Mouse (Mus musculus): Measurements from ENCODE around the gene Slc30a10.

DNA sequence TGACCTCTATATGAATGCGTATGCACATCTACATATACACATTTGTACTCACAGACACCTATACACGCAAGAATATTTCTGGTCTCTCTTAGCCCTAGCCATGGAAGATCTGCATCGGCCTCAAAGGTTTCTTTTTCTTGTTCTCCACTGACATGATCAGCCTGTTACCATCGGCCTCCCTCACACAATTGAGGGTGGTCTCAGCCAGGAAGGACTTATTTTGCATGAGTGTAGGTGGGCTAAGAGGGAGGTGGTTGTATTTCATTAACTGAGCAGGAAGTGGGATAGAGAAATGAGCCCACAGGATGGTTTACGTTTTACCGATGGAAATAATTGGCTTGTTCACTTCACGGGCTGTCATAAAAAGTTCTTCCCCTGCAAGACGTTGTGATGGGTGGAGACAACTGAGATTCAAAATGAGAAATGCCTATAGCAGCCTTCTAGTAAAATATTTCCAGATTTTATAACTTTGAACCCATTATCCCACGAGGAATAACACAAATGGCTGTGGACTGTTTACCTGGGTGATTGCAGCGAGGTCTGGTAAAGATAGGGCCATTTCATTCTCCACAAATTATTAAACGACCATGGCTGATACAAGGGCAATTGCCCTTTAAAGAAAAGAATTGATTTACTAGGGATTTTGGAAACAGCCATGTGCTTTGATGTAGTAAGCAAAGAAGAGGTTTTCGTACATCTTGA is 28.9 kb downstream of the Slc30a10 start:
- no peak for TF ChIP-seq CTCF (IDR thresholded peaks at IDR 0.05; ENCODE audit: control insufficient read depth, insufficient read depth, insufficient read length)
- no peak for TF ChIP-seq USF1 (IDR thresholded peaks at IDR 0.05; ENCODE audit: low read depth)
- TF ChIP-seq MAX (IDR thresholded peaks at IDR 0.05) = no peak
- no peak for TF ChIP-seq MYOD1 (IDR thresholded peaks at IDR 0.05; ENCODE audit: control insufficient read depth, insufficient read length, low read depth)

All from C2C12 (cell line).